Mouse (Mus musculus) midbrain, embryonic 11.5 days (tissue): ENCODE results near the gene Prune2. TPM values are rescaled to one million over a fixed set of nuclear protein-coding genes. Genes with fewer than 3 reads are reported as not detected.

Source experiments
- ATAC-seq: fragments of 200-750 bp; cut with Nextera tagmentation; 2 replicates; pipeline ENCODE4 v1.8.0; 2017; ENCODE audit warnings: moderate TSS enrichment, moderate library complexity; ENCODE audit not compliant: low FRiP score
- DNase-seq: peaks from one replicate; pipeline ENCODE4 v3.0.0; 2015; ENCODE audit warnings: low spot score; ENCODE audit errors: missing footprints
- H3K27ac ChIP-seq: fragments of 300-500 bp; sonication (generic); 2 replicates; pipeline ENCODE4 v1.5.1; 2014; ENCODE audit warnings: low read depth, low read length
- H3K27me3 ChIP-seq: fragments of 300-500 bp; sonication (generic); 2 replicates; pipeline ENCODE4 v1.6.1; 2014; ENCODE audit warnings: mild to moderate bottlenecking, low read length, moderate library complexity, mixed read lengths; ENCODE audit not compliant: control insufficient read depth, insufficient read depth
- H3K36me3 ChIP-seq: fragments of 300-500 bp; sonication (generic); 2 replicates; pipeline ENCODE4 v1.6.1; 2014; ENCODE audit warnings: mild to moderate bottlenecking, low read length, moderate library complexity, mixed read lengths; ENCODE audit not compliant: control insufficient read depth, insufficient read depth
- H3K4me1 ChIP-seq: fragments of 300-500 bp; sonication (generic); 2 replicates; pipeline ENCODE4 v1.6.1; 2014; ENCODE audit warnings: low read length; ENCODE audit not compliant: control insufficient read depth, insufficient read depth
- H3K4me2 ChIP-seq: fragments of 300-500 bp; sonication (generic); 2 replicates; pipeline ENCODE4 v1.6.1; 2014; ENCODE audit warnings: mild to moderate bottlenecking, moderate library complexity
- H3K4me3 ChIP-seq: fragments of 300-500 bp; sonication (generic); 2 replicates; pipeline ENCODE4 v1.5.1; 2014; ENCODE audit warnings: low read depth, low read length
- H3K9ac ChIP-seq: fragments of 300-500 bp; sonication (generic); 2 replicates; pipeline ENCODE4 v1.6.1; 2014; ENCODE audit warnings: low read length
- H3K9me3 ChIP-seq: fragments of 300-500 bp; sonication (generic); 2 replicates; pipeline ENCODE4 v1.6.1; 2016; ENCODE audit warnings: low read length; ENCODE audit not compliant: control insufficient read depth
- WGBS: fragments of 180-500 bp; shearing (Covaris S2); extraction: QIAGEN DNeasy Blood & Tissue Kit; methylation state at CpG from one replicate; pipeline ENCODE4 v1.1.7; 2014; 5-methylcytosine and 5-hydroxymethylcytosine counted together
- polyA plus RNA-seq: library from polyadenylated mRNA; unstranded; fragments of >200 nt; fragmentation: Nextera tagmentation; extraction: Ambion mirVana; gene quantifications from 2 replicates; pipeline ENCODE4 v1.2.1, GENCODE M21; 2014

Gene Prune2
- polyA plus RNA-seq, 1 experiment from 2014 or later = 1.6 TPM

GRCm38 (mm10) chr19:17249691-17250090 is 293.8 kb downstream of the Prune2 start:
- ATAC-seq = no peak
- WGBS = 91% methylated on average over 9 of the region's 9 CpGs
- H3K4me1 ChIP-seq = no peaks in the 10 kb centered on the region

GRCm38 (mm10) chr19:17250801-17251200 is 294.9 kb downstream of the Prune2 start:
- ATAC-seq = no peak
- H3K27ac ChIP-seq = no peak overlapping the region
- H3K9ac ChIP-seq = no peak overlapping the region
- no peaks in the 10 kb centered on the region for H3K4me1 ChIP-seq
- no peaks in the 10 kb centered on the region for H3K9me3 ChIP-seq
- no peak overlapping the region for H3K4me2 ChIP-seq
- 77% methylated on average over 7 of the region's 7 CpGs for WGBS
- no peaks in the 10 kb centered on the region for H3K36me3 ChIP-seq
- H3K27me3 ChIP-seq = no peaks in the 10 kb centered on the region; the same call in 1 of the 2 replicates
- no peak overlapping the region for H3K4me3 ChIP-seq
- no peak for DNase-seq

More at GRCm38 (mm10) chr19:17249691-17250090, 293.8 kb downstream of the Prune2 start:
- H3K36me3 ChIP-seq = no peaks in the 10 kb centered on the region
- H3K9me3 ChIP-seq = no peaks in the 10 kb centered on the region
- no peak overlapping the region for H3K27ac ChIP-seq
- DNase-seq = no peak
- no peak overlapping the region for H3K4me2 ChIP-seq
- H3K9ac ChIP-seq = no peak overlapping the region
- H3K27me3 ChIP-seq = no peaks in the 10 kb centered on the region; the same call in 1 of the 2 replicates
- H3K4me3 ChIP-seq = no peak overlapping the region

GRCm38 (mm10) chr19:17251453-17251852 is 295.5 kb downstream of the Prune2 start:
- Histone ChIP-seq H3K36me3 (no peaks in the 10 kb centered on the region), H3K27me3 (no peaks in the 10 kb centered on the region; the same call in 1 of the 2 replicates), H3K9me3 (no peaks in the 10 kb centered on the region), H3K4me2 (no peak overlapping the region), H3K9ac (no peak overlapping the region), H3K27ac (no peak overlapping the region), H3K4me1 (no peaks in the 10 kb centered on the region), H3K4me3 (no peak overlapping the region)
- DNase-seq (no peak), ATAC-seq (no peak)
- WGBS = 85% methylated on average over 8 of the region's 8 CpGs

- no peak overlapping the region for H3K27ac ChIP-seq
- no peak for DNase-seq
- H3K9me3 ChIP-seq = no peaks in the 10 kb centered on the region
- WGBS = 54% methylated on average over 3 of the region's 3 CpGs
- H3K4me1 ChIP-seq = no peaks in the 10 kb centered on the region
- no peaks in the 10 kb centered on the region for H3K36me3 ChIP-seq
- no peak for ATAC-seq
- no peaks in the 10 kb centered on the region; the same call in 1 of the 2 replicates for H3K27me3 ChIP-seq
- no peak overlapping the region for H3K4me2 ChIP-seq
- H3K4me3 ChIP-seq = no peak overlapping the region
- H3K9ac ChIP-seq = no peak overlapping the region
Measured at GRCm38 (mm10) chr19:17252845-17253244, 296.9 kb downstream of the Prune2 start.

GRCm38 (mm10) chr19:17255511-17255910 is 299.6 kb downstream of the Prune2 start:
- H3K9me3 ChIP-seq = no peaks in the 10 kb centered on the region
- H3K36me3 ChIP-seq = no peaks in the 10 kb centered on the region
- H3K4me2 ChIP-seq = no peak overlapping the region
- no peak overlapping the region for H3K27ac ChIP-seq
- ATAC-seq (peak; percentile 68; the same call in 1 of the 2 replicates), DNase-seq (no peak)
- H3K9ac ChIP-seq = no peak overlapping the region
- 13% methylated on average over 4 of the region's 4 CpGs for WGBS
- no peaks in the 10 kb centered on the region for H3K4me1 ChIP-seq
- H3K27me3 ChIP-seq = no peaks in the 10 kb centered on the region; the same call in 1 of the 2 replicates
- no peak overlapping the region for H3K4me3 ChIP-seq

GRCm38 (mm10) chr19:17256388-17256787 is 300.5 kb downstream of the Prune2 start:
- WGBS = 78% methylated on average over 8 of the region's 8 CpGs
- H3K9me3 ChIP-seq = no peaks in the 10 kb centered on the region
- no peak overlapping the region for H3K9ac ChIP-seq
- H3K4me1 ChIP-seq = no peaks in the 10 kb centered on the region
- H3K27ac ChIP-seq = no peak overlapping the region
- no peaks in the 10 kb centered on the region; the same call in 1 of the 2 replicates for H3K27me3 ChIP-seq
- ATAC-seq (peak; percentile 46; the same call in 1 of the 2 replicates), DNase-seq (no peak)
- no peaks in the 10 kb centered on the region for H3K36me3 ChIP-seq
- H3K4me3 ChIP-seq = no peak overlapping the region
- H3K4me2 ChIP-seq = no peak overlapping the region

- Histone ChIP-seq H3K27me3 (no peaks in the 10 kb centered on the region; the same call in 1 of the 2 replicates), H3K4me3 (no peak overlapping the region), H3K36me3 (no peaks in the 10 kb centered on the region), H3K9me3 (no peaks in the 10 kb centered on the region), H3K4me2 (no peak overlapping the region), H3K4me1 (no peaks in the 10 kb centered on the region), H3K9ac (no peak overlapping the region), H3K27ac (no peak overlapping the region)
- WGBS = 87% methylated on average over 10 of the region's 10 CpGs
- ATAC-seq (no peak), DNase-seq (no peak)
Measured at GRCm38 (mm10) chr19:17256867-17257266, 300.9 kb downstream of the Prune2 start.

- Histone ChIP-seq H3K4me1 (no peaks in the 10 kb centered on the region), H3K27ac (no peak overlapping the region), H3K36me3 (no peaks in the 10 kb centered on the region), H3K9ac (no peak overlapping the region), H3K4me2 (no peak overlapping the region), H3K4me3 (no peak overlapping the region), H3K9me3 (no peaks in the 10 kb centered on the region), H3K27me3 (no peaks in the 10 kb centered on the region)
- WGBS = 87% methylated on average over 2 of the region's 2 CpGs
- ATAC-seq (no peak), DNase-seq (peak; percentile 33)
Measured at GRCm38 (mm10) chr19:17263181-17263580, 307.3 kb downstream of the Prune2 start.

GRCm38 (mm10) chr19:17263679-17264370 is 307.9 kb downstream of the Prune2 start:
- no peak overlapping the region for H3K27ac ChIP-seq
- peak; percentile 39 for DNase-seq
- no peaks in the 10 kb centered on the region for H3K4me1 ChIP-seq
- no peak for ATAC-seq
- no peak overlapping the region for H3K4me3 ChIP-seq
- 95% methylated on average over 13 of the region's 13 CpGs for WGBS
- no peaks in the 10 kb centered on the region for H3K27me3 ChIP-seq
- H3K9ac ChIP-seq = no peak overlapping the region
- no peaks in the 10 kb centered on the region for H3K9me3 ChIP-seq
- no peak overlapping the region for H3K4me2 ChIP-seq
- no peaks in the 10 kb centered on the region for H3K36me3 ChIP-seq
